Comparison of ENCODE assay signal across 13 mouse cellular contexts in the genomic region with DNA sequence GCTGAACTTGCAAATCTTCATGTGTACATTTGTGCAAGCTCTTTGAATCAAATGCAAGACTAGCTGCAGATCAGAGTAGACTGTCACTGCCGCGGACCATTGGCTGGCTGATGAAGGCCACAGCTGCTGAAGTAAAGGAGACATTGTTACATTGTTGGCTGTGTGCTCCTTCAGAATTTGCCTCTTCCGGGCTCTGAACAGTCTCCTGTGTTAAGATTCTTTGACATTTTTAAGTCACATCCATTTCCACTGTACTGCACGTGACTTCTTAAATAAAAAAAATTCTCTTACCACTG.
DNase-seq lines count a peak whose midpoint lies in the region; ATAC-seq and TF ChIP-seq lines count a peak whose summit lies in the region.
"Had no signal": no experiment of that assay in that cellular context is flagged by ENCODE, and none has a peak within 500 bp of the region (broad histone marks: within the 10 kb centered on the region; RNA-seq: fewer than 3 reads in every experiment).

No protein-coding gene starts in this region.

- no peaks in the 10 kb centered on the region for H3K9me3 ChIP-seq in kidney, embryonic 16.5 days (ENCODE audit: low read length)
- no peaks in the 10 kb centered on the region for H3K9me3 ChIP-seq in midbrain, embryonic 15.5 days

- H3K27ac ChIP-seq in kidney, embryonic 16.5 days (ENCODE audit: low read length) = no peak overlapping the region
- no peak overlapping the region for H3K27ac ChIP-seq in kidney, adult 2 months (ENCODE audit: insufficient read depth, low read depth, low read length)
- peak overlapping the region; percentile 28; the same call in 1 of the 2 replicates for H3K27ac ChIP-seq in bone marrow, adult 2 months (ENCODE audit: control insufficient read depth, insufficient read depth, low read depth, low read length, poor library complexity)
- peak overlapping the region; percentile 45 for H3K27ac ChIP-seq in midbrain, embryonic 15.5 days
- H3K27ac ChIP-seq: limb, embryonic 12.5 days had no signal

- WGBS in kidney, embryonic 16.5 days = 30% methylated on average over 4 of the region's 4 CpGs
- WGBS in kidney, adult 2 months = 41% methylated on average over 4 of the region's 4 CpGs
- WGBS in bone marrow, adult 2 months = 29% methylated on average over 4 of the region's 4 CpGs
- WGBS in midbrain, embryonic 15.5 days = 50% methylated on average over 4 of the region's 4 CpGs

- peak; percentile 59; the same call in 1 of the 2 replicates for ATAC-seq in kidney, embryonic 16.5 days (ENCODE audit: low FRiP score, low TSS enrichment)
- peak; percentile 35; the same call in 1 of the 2 replicates for ATAC-seq in midbrain, embryonic 15.5 days (replicated peaks)
- no peak for ATAC-seq in cerebellum, adult (ENCODE audit: insufficient number of reproducible peaks, low FRiP score, low TSS enrichment)
- ATAC-seq: Patski had no signal

- H3K4me1 ChIP-seq in kidney, embryonic 16.5 days (ENCODE audit: insufficient read depth, low read length) = peaks cover 12% of the 10 kb centered on the region; the same call in 1 of the 2 replicates
- H3K4me1 ChIP-seq in kidney, adult 2 months (ENCODE audit: control insufficient read depth, insufficient read depth, low read length) = no peaks in the 10 kb centered on the region
- no peaks in the 10 kb centered on the region for H3K4me1 ChIP-seq in bone marrow, adult 2 months (ENCODE audit: control insufficient read depth, insufficient read depth, low read length)
- H3K4me1 ChIP-seq in midbrain, embryonic 15.5 days = peaks cover 17% of the 10 kb centered on the region

- no peaks in the 10 kb centered on the region for H3K27me3 ChIP-seq in kidney, embryonic 16.5 days (ENCODE audit: insufficient read depth, low read length)
- no peaks in the 10 kb centered on the region for H3K27me3 ChIP-seq in kidney, adult 2 months (replicated peaks; ENCODE audit: control insufficient read depth, insufficient read depth, low read length)
- no peaks in the 10 kb centered on the region for H3K27me3 ChIP-seq in midbrain, embryonic 15.5 days (replicated peaks)
- H3K27me3 ChIP-seq: CH12.LX; limb, embryonic 12.5 days; Patski had no signal

- no peak overlapping the region for H3K4me2 ChIP-seq in kidney, embryonic 16.5 days (replicated peaks; ENCODE audit: low read depth, low read length)
- peak overlapping the region; percentile 18; the same call in 1 of the 2 replicates for H3K4me2 ChIP-seq in midbrain, embryonic 15.5 days
- H3K4me2 ChIP-seq: limb, embryonic 12.5 days had no signal

- no peaks in the 10 kb centered on the region for H3K36me3 ChIP-seq in kidney, embryonic 16.5 days (ENCODE audit: insufficient read depth, low read length)
- H3K36me3 ChIP-seq in kidney, adult 2 months (ENCODE audit: control insufficient read depth, insufficient read depth, low read length) = no peaks in the 10 kb centered on the region
- H3K36me3 ChIP-seq in midbrain, embryonic 15.5 days (replicated peaks) = no peaks in the 10 kb centered on the region
- H3K36me3 ChIP-seq: limb, embryonic 12.5 days had no signal

- H3K9ac ChIP-seq in kidney, embryonic 16.5 days (replicated peaks; ENCODE audit: low read length) = no peak overlapping the region
- H3K9ac ChIP-seq in midbrain, embryonic 15.5 days = no peak overlapping the region
- H3K9ac ChIP-seq: limb, embryonic 12.5 days had no signal

- DNase-seq in kidney, adult 2 months = no peak
- DNase-seq in brain, embryonic 14.5 days (ENCODE audit: low read depth) = peak; percentile 60
- DNase-seq in cerebellum, adult 11-12 months = no peak
- DNase-seq: gastrocnemius, postnatal 25 days; kidney, adult 8-10 months had no signal

- TF ChIP-seq POLR2A in kidney, adult 2 months (IDR thresholded peaks at IDR 0.05; ENCODE audit: low read depth, low read length) = no peak
- TF ChIP-seq POLR2A in bone marrow, adult 2 months (IDR thresholded peaks at IDR 0.05; ENCODE audit: borderline replicate concordance, control insufficient read depth, low read depth, low read length) = no peak
- TF ChIP-seq POLR2A in brain, embryonic 14.5 days (IDR thresholded peaks at IDR 0.05; ENCODE audit: borderline replicate concordance, extremely low read depth, insufficient read depth, insufficient read length, poor library complexity, severe bottlenecking) = no peak

- H3K4me3 ChIP-seq in kidney, embryonic 16.5 days (ENCODE audit: low read length) = no peak overlapping the region
- H3K4me3 ChIP-seq in kidney, adult 2 months (ENCODE audit: insufficient read depth, low read depth, low read length) = no peak overlapping the region
- H3K4me3 ChIP-seq in bone marrow, adult 2 months (replicated peaks; ENCODE audit: control insufficient read depth, low read depth, low read length) = no peak overlapping the region
- H3K4me3 ChIP-seq in midbrain, embryonic 15.5 days = no peak overlapping the region
- H3K4me3 ChIP-seq: limb, embryonic 12.5 days; myocyte had no signal

- no peak for TF ChIP-seq CTCF in kidney, adult 2 months (conservative IDR thresholded peaks at IDR 0.05; ENCODE audit: insufficient read depth, insufficient read length, low read depth, low read length)
- no peak for TF ChIP-seq CTCF in bone marrow, adult 2 months (IDR thresholded peaks at IDR 0.05; ENCODE audit: control insufficient read depth, insufficient read depth, low read length)
- no peak for TF ChIP-seq CTCF in brain, embryonic 14.5 days (IDR thresholded peaks at IDR 0.05; ENCODE audit: borderline replicate concordance, extremely low read depth, insufficient read depth, insufficient read length)

Comparison
In these comparisons a context has a peak if more than half of its experiments do, and no peak if none do; other contexts are left out.
1. H3K27ac ChIP-seq: peak in bone marrow, adult 2 months (single experiment) and midbrain, embryonic 15.5 days (single experiment); none in kidney, embryonic 16.5 days (single experiment) and kidney, adult 2 months (single experiment).